Mouse (Mus musculus): ENCODE measurements at regions not wholly inside any gene's neighbourhood (a gene's known extent, or its start where the extent isn't known, plus 50 kb on each side); places are given as distances from the start of the nearest gene placed in this dataset.

DNA sequence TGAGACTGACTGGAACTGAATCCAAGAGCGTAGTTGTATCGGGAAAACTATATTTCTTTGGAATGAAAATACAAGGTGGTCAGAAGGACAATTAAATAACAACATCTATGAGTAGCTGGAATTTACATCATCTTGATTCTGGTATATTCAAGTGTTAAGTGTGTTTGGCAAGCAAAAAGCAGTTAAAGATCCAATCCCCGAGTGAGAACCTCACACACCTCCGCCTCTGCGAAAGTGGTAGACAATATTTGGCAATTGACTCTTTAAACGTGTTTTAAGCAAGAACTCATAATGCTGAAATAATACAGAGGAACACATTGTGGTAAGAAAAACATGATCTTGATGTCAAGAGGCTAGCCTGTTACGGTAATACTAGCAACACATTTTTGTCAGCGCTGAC, 231.2 kb upstream of the Dab2 start:
- Histone ChIP-seq H3K4me1 (replicated peaks; ENCODE audit: low read depth, low read length) (no peaks in the 10 kb centered on the region), H3K9me3 (ENCODE audit: low read length) (no peaks in the 10 kb centered on the region), H3K36me3 (ENCODE audit: insufficient read depth, low read length) (no peaks in the 10 kb centered on the region), H3K27me3 (ENCODE audit: insufficient read depth, low read length) (no peaks in the 10 kb centered on the region), H3K4me3 (replicated peaks; ENCODE audit: low read length) (no peak overlapping the region)
- TF ChIP-seq NANOG (IDR thresholded peaks at IDR 0.05; ENCODE audit: borderline replicate concordance, low read length), result no peak
- no peak for TF ChIP-seq POU5F1 (IDR thresholded peaks at IDR 0.05; ENCODE audit: borderline replicate concordance, low read length)
- TF ChIP-seq CTCF (conservative IDR thresholded peaks at IDR 0.05; ENCODE audit: low read length), result no peak

DNA sequence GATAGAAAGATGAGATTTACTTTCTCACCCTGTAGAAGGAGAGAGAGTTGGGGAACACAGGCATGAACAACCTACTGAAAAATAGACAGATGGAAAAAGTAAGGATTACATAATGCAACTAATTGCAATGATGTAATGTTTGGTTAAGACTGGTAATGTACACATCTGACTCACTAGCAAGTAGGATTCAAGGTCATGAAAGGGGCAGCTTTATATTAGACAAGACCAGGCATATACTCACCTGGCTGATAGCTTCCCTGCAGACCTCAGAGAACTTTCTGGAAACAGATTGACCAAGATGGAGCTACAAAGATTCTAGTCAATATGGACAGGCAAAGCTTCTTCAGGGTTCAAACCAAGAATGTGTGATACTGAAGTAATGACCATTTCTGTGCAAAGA, 227.7 kb upstream of the Dab2 start:
- Histone ChIP-seq H3K27me3 (ENCODE audit: insufficient read depth, low read length) (no peaks in the 10 kb centered on the region), H3K9me3 (ENCODE audit: low read length) (no peaks in the 10 kb centered on the region), H3K4me1 (replicated peaks; ENCODE audit: low read depth, low read length) (no peaks in the 10 kb centered on the region), H3K4me3 (replicated peaks; ENCODE audit: low read length) (no peak overlapping the region), H3K36me3 (ENCODE audit: insufficient read depth, low read length) (no peaks in the 10 kb centered on the region)
- TF ChIP-seq NANOG (IDR thresholded peaks at IDR 0.05; ENCODE audit: borderline replicate concordance, low read length) (no peak), POU5F1 (IDR thresholded peaks at IDR 0.05; ENCODE audit: borderline replicate concordance, low read length) (no peak), CTCF (conservative IDR thresholded peaks at IDR 0.05; ENCODE audit: low read length) (no peak)

DNA sequence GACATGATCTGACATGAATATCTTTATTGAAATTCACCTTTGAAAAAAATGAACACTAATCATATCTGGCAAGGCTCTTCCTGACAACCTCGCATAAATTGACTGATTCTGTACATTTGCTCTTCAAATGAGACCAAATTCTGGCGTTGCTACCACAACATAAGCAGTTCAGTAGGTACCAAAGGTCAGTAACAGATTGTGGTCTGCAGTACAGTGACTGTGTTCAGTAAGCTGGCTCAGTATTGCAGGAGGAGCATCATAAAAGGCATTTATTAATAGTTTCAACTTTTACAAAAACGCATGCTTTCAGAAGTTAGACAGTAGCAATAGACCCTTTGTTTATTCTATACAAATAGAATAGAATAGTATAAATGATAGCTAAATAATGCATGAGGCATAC, 226.7 kb upstream of the Dab2 start:
- no peak overlapping the region for H3K4me3 ChIP-seq (replicated peaks; ENCODE audit: low read length)
- TF ChIP-seq CTCF (conservative IDR thresholded peaks at IDR 0.05; ENCODE audit: low read length) (no peak), NANOG (IDR thresholded peaks at IDR 0.05; ENCODE audit: borderline replicate concordance, low read length) (no peak), POU5F1 (IDR thresholded peaks at IDR 0.05; ENCODE audit: borderline replicate concordance, low read length) (no peak)
- H3K4me1 ChIP-seq (replicated peaks; ENCODE audit: low read depth, low read length), result no peaks in the 10 kb centered on the region
- H3K36me3 ChIP-seq (ENCODE audit: insufficient read depth, low read length), result no peaks in the 10 kb centered on the region
- no peaks in the 10 kb centered on the region for H3K9me3 ChIP-seq (ENCODE audit: low read length)
- H3K27me3 ChIP-seq (ENCODE audit: insufficient read depth, low read length), result no peaks in the 10 kb centered on the region

DNA sequence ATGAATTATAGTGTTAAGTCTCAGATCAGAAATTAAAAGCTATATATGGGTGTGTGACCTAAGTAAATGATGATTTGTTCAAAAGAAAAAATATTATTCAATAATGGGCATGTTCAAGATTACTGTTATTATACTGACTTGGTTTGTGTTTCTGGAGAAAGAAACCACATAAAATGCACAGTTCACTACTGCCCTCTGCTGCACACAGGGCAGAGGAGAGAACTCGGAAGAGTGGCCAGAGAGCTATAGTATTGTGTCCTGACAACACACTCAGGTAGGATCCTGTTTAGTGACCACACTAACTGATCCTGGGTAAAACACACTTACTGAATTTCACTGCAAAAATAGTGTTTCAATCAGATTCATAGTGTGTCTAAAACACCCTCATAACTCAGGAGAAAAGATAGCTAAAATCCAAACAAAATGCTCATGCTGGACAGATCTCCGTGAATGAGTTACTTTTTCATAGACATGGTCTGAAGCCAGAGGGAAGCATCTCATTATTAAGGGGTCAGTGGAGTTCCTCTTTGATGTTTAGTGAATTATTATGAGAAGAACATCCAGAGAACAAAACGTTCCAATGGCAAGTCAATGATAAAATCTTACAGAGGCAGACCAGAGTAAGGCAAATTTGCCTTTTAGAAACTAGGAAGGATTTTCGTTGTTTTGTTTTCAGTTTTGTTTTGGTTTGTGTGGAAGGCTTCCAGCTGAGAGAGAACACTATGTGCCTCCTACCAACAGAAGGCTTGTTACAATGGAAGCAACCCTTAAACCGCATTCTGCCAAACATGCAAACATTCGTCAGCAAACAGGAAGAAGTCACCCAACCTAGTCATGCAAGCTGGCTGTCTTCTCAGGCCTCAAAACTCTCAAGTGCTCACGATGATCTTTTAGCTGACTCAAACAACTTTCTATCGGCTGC, 218.6 kb upstream of the Dab2 start:
- Histone ChIP-seq H3K36me3 (ENCODE audit: insufficient read depth, low read length) (no peaks in the 10 kb centered on the region), H3K4me1 (replicated peaks; ENCODE audit: low read depth, low read length) (no peaks in the 10 kb centered on the region), H3K4me3 (replicated peaks; ENCODE audit: low read length) (no peak overlapping the region), H3K27me3 (ENCODE audit: insufficient read depth, low read length) (no peaks in the 10 kb centered on the region), H3K9me3 (ENCODE audit: low read length) (peaks cover 4% of the 10 kb centered on the region; the same call in 1 of the 2 replicates)
- TF ChIP-seq CTCF (conservative IDR thresholded peaks at IDR 0.05; ENCODE audit: low read length) (peak; percentile 64), NANOG (IDR thresholded peaks at IDR 0.05; ENCODE audit: borderline replicate concordance, low read length) (no peak)

DNA sequence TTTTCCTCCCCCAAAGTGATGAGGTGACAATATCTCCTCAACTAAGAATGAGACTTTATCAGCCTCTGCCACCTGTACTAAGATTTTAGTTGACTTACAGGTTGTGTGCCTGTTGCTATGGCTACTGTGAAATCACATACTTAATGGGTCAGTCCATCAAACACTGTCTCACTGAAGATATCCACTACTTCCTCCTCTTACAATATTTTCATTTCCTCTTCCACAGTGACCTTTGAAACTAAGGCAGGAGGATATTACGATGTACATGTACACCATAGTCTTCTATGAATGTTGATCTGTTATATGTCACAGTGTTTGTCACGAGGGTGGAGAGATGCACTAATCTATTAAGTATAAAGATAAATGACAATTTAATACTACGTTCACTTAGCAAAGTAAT, 212.4 kb upstream of the Dab2 start:
- H3K4me3 ChIP-seq (replicated peaks; ENCODE audit: low read length), result no peak overlapping the region
- H3K27me3 ChIP-seq (ENCODE audit: insufficient read depth, low read length), result no peaks in the 10 kb centered on the region
- H3K4me1 ChIP-seq (replicated peaks; ENCODE audit: low read depth, low read length), result no peaks in the 10 kb centered on the region
- no peaks in the 10 kb centered on the region; the same call in 1 of the 2 replicates for H3K9me3 ChIP-seq (ENCODE audit: low read length)
- no peak for TF ChIP-seq CTCF (conservative IDR thresholded peaks at IDR 0.05; ENCODE audit: low read length)
- no peak for TF ChIP-seq NANOG (IDR thresholded peaks at IDR 0.05; ENCODE audit: borderline replicate concordance, low read length)
- no peak for TF ChIP-seq POU5F1 (IDR thresholded peaks at IDR 0.05; ENCODE audit: borderline replicate concordance, low read length)
- no peaks in the 10 kb centered on the region for H3K36me3 ChIP-seq (ENCODE audit: insufficient read depth, low read length)

DNA sequence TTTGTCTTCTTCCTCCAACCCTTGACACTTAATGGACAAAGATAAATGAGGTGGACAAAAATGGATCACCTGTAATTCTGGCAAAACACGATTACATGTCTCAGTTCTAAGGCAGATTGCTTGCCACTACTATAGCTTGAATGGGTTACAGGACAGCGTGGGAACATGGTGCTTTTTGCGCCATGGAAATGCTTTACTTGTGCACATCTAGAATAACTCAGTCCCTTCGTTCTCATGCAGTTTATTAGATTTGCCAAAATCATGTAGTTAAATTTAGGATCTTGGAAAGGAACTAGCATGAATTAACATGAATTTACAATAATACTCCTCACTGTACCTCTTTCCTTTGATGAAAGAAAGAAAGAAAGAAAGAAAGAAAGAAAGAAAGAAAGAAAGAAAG, 211.1 kb upstream of the Dab2 start:
- Histone ChIP-seq H3K9me3 (ENCODE audit: low read length) (no peaks in the 10 kb centered on the region; the same call in 1 of the 2 replicates), H3K27me3 (ENCODE audit: insufficient read depth, low read length) (no peaks in the 10 kb centered on the region), H3K4me3 (replicated peaks; ENCODE audit: low read length) (no peak overlapping the region), H3K4me1 (replicated peaks; ENCODE audit: low read depth, low read length) (no peaks in the 10 kb centered on the region), H3K36me3 (ENCODE audit: insufficient read depth, low read length) (no peaks in the 10 kb centered on the region)
- no peak for TF ChIP-seq NANOG (IDR thresholded peaks at IDR 0.05; ENCODE audit: borderline replicate concordance, low read length)
- no peak for TF ChIP-seq CTCF (conservative IDR thresholded peaks at IDR 0.05; ENCODE audit: low read length)
- TF ChIP-seq POU5F1 (IDR thresholded peaks at IDR 0.05; ENCODE audit: borderline replicate concordance, low read length), result no peak

DNA sequence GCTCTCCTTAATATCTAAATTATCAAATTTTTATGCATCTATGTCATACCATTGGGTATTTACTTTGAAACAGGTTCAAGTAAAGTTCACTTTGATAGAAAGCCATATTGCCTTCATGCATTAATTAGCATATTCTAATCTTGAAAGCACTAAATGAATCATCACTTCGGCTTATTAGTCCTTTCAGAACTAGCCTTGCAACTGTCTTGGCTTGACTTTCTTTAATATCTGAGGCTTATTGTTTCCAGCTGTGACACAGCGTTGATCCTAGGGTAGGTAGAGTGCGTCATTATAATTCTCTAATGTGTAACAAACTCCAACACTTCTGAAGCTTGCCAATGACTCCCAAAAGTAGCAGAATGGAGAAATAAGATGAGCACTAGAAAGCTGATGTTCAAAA, 169.9 kb upstream of the Dab2 start:
- Histone ChIP-seq H3K4me3 (replicated peaks; ENCODE audit: low read length) (no peak overlapping the region), H3K27me3 (ENCODE audit: insufficient read depth, low read length) (no peaks in the 10 kb centered on the region), H3K9me3 (ENCODE audit: low read length) (peaks cover under 1% of the 10 kb centered on the region; the same call in 1 of the 2 replicates), H3K36me3 (ENCODE audit: insufficient read depth, low read length) (no peaks in the 10 kb centered on the region), H3K4me1 (replicated peaks; ENCODE audit: low read depth, low read length) (no peaks in the 10 kb centered on the region)
- TF ChIP-seq POU5F1 (IDR thresholded peaks at IDR 0.05; ENCODE audit: borderline replicate concordance, low read length) (no peak), NANOG (IDR thresholded peaks at IDR 0.05; ENCODE audit: borderline replicate concordance, low read length) (no peak), CTCF (conservative IDR thresholded peaks at IDR 0.05; ENCODE audit: low read length) (no peak)

DNA sequence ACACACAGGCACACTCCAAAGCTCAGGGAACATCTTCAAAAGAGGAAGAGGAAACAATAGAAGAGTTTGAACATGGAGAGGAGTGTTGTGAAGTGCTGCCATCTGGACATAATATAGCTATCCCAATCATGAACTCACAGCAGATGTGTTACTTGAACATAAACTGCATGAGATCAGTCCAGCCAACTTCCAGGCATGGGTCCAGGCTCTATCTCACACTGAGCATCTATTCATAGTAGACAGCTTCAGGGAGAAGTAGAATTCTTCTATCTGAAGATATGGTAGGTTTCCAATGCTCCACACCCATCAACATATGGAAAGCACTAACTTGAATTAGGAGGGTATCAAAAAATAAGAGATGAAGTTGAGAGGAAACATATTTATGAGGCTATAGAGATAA, 167.4 kb upstream of the Dab2 start:
- Histone ChIP-seq H3K27me3 (ENCODE audit: insufficient read depth, low read length) (no peaks in the 10 kb centered on the region), H3K4me3 (replicated peaks; ENCODE audit: low read length) (no peak overlapping the region), H3K4me1 (replicated peaks; ENCODE audit: low read depth, low read length) (no peaks in the 10 kb centered on the region), H3K36me3 (ENCODE audit: insufficient read depth, low read length) (no peaks in the 10 kb centered on the region), H3K9me3 (ENCODE audit: low read length) (peaks cover 16% of the 10 kb centered on the region)
- no peak for TF ChIP-seq POU5F1 (IDR thresholded peaks at IDR 0.05; ENCODE audit: borderline replicate concordance, low read length)
- no peak for TF ChIP-seq CTCF (conservative IDR thresholded peaks at IDR 0.05; ENCODE audit: low read length)
- no peak for TF ChIP-seq NANOG (IDR thresholded peaks at IDR 0.05; ENCODE audit: borderline replicate concordance, low read length)

Measured in E14TG2a.4 (cell line).